Mouse (Mus musculus) testis, adult 2 months (tissue): ENCODE measurements around the gene Laptm4a. TPM values are rescaled to one million over a fixed set of nuclear protein-coding genes. Genes with fewer than 3 reads are reported as not detected.

Experiments
- H3K27ac ChIP-seq: fragments of 200-500 bp; 2 replicates; pipeline ENCODE4 v1.5.1; 2012; ENCODE audit warnings: low read depth, low read length; ENCODE audit not compliant: control insufficient read depth, insufficient read depth
- H3K27me3 ChIP-seq: fragments of 200-500 bp; 2 replicates; pipeline ENCODE4 v1.6.1; 2012; ENCODE audit warnings: mild to moderate bottlenecking, low read length, moderate library complexity; ENCODE audit not compliant: control insufficient read depth, insufficient read depth
- H3K36me3 ChIP-seq: fragments of 200-500 bp; 2 replicates; pipeline ENCODE4 v1.6.1; 2012; ENCODE audit warnings: mild to moderate bottlenecking, low read length; ENCODE audit not compliant: control insufficient read depth, insufficient read depth
- H3K4me1 ChIP-seq: fragments of 200-500 bp; 2 replicates; pipeline ENCODE4 v1.6.1; 2012; ENCODE audit warnings: low read length; ENCODE audit not compliant: control insufficient read depth, insufficient read depth
- H3K4me3 ChIP-seq: fragments of 200-500 bp; 2 replicates; pipeline ENCODE4 v1.5.1; 2012; ENCODE audit warnings: low read depth, mild to moderate bottlenecking, low read length, moderate library complexity, mixed read lengths; ENCODE audit not compliant: control insufficient read depth
- CTCF ChIP-seq: fragments of 200-500 bp; IDR thresholded peaks from 2 replicates; pipeline ENCODE4 v1.5.1; 2012; ENCODE audit warnings: low read depth, mild to moderate bottlenecking, inconsistent platforms, low read length, moderate library complexity; ENCODE audit not compliant: control insufficient read depth, insufficient read depth, insufficient replicate concordance
- POLR2A ChIP-seq: fragments of 200-500 bp; IDR thresholded peaks from 2 replicates; pipeline ENCODE4 v1.6.1; 2012; ENCODE audit warnings: low read depth, mild to moderate bottlenecking, inconsistent platforms, low read length, moderate library complexity; ENCODE audit not compliant: control insufficient read depth
- polyA plus RNA-seq: library from polyadenylated mRNA; depleted of rRNA; stranded (reverse); fragments of >200 nt; gene quantifications from 2 replicates; pipeline ENCODE4 v1.2.3, GENCODE M21; 2012

Laptm4a gene
- polyA plus RNA-seq, 1 experiment: 383 TPM

DNA sequence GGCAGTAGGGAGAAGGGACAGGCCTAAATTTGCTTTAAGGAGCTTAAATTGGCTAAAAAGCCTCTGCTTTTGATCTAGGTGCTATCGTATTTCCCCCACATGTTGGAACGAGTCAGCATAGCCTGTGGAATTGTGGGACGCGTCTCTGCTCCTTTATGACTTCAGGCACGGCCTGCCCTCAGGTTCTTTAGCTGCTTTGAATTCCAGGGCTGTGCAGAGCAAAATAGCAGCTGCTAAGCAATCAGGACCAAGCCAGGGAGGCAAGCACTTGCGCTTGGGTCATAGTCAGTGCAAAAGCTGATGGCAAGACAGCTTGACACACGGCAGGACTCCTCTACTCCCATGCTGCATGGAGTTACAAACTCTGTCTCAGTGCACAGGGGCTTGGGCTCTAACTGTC is 24.3 kb upstream of the Laptm4a start:
- Histone ChIP-seq H3K27ac (no peak overlapping the region), H3K27me3 (no peaks in the 10 kb centered on the region), H3K4me3 (no peak overlapping the region), H3K36me3 (no peaks in the 10 kb centered on the region), H3K4me1 (peaks cover 11% of the 10 kb centered on the region)
- TF ChIP-seq POLR2A (no peak), CTCF (no peak)

DNA sequence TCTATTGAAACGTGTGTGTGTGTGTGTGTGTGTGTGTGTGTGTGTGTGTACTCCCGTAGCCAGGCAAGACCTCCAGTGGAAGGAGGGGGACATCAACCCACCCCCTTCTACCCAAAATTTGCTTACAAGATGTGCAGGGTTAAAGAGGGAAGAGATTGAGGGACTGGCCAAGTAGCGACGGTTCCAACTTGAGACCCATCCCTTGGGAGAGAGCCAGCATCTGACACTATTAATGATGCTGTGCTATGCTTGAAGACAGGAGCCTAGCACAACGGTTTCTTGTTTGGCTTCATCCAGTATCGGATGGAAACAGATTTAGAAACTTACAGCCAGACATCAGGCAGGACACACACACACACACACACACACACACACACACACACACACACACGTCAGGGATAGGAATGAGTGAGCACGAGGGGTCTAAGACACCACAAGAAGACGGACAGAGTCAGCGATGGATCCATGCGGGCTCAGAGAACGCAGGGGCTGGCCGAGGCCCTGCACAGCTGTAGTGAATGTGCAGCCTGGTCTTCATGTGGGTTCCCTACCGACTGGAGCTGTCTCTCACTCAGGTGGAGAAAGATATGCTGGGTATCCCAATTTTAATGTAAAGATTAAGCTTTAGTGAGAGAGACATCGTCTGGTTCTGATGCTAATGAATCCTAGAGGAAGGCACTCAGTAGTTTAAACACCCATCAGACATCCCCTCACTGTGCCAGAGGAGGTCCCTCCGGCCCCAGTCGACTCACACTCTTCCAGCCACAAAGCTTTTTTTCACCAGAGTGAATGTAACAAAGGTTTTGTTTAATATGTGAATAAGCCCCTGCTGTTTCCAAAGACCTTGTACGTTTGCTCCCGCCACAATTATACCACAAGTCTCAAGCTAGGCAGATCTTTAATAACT is 22.3 kb upstream of the Laptm4a start:
- Histone ChIP-seq H3K4me3 (no peak overlapping the region), H3K36me3 (no peaks in the 10 kb centered on the region), H3K27ac (no peak overlapping the region), H3K4me1 (no peaks in the 10 kb centered on the region; the same call in 1 of the 2 replicates), H3K27me3 (no peaks in the 10 kb centered on the region)
- TF ChIP-seq POLR2A (no peak), CTCF (no peak)

DNA sequence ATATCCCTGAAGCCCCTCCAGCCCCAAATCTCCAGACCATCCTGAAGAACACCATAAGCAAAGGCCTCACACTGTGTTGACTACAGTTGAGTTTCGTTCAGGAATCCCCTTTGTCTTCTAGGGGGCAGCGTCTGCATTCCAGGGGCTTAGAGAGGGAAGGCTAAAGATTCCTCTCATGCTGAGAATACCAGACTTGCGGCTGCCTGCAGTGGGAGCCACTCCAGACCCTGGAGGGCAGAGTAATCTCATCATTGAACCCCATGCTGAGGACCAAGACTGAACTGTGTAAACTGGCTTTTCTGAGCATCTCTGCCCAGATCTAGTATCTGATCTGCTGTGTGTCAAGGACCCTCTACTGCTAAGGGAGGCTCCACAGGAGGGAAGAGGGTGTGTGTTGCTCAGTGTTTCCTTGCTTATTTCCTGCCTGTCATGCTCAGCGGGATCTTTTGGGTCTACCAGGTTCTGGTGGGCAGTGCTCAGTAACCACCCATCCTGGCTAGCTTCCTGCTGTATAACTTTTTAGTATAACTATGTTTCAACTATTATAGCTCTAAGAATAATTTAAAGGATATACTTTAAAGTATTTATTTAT is 21.3 kb upstream of the Laptm4a start:
- Histone ChIP-seq H3K36me3 (no peaks in the 10 kb centered on the region), H3K27me3 (no peaks in the 10 kb centered on the region), H3K27ac (no peak overlapping the region), H3K4me3 (no peak overlapping the region), H3K4me1 (no peaks in the 10 kb centered on the region; the same call in 1 of the 2 replicates)
- no peak for TF ChIP-seq POLR2A

DNA sequence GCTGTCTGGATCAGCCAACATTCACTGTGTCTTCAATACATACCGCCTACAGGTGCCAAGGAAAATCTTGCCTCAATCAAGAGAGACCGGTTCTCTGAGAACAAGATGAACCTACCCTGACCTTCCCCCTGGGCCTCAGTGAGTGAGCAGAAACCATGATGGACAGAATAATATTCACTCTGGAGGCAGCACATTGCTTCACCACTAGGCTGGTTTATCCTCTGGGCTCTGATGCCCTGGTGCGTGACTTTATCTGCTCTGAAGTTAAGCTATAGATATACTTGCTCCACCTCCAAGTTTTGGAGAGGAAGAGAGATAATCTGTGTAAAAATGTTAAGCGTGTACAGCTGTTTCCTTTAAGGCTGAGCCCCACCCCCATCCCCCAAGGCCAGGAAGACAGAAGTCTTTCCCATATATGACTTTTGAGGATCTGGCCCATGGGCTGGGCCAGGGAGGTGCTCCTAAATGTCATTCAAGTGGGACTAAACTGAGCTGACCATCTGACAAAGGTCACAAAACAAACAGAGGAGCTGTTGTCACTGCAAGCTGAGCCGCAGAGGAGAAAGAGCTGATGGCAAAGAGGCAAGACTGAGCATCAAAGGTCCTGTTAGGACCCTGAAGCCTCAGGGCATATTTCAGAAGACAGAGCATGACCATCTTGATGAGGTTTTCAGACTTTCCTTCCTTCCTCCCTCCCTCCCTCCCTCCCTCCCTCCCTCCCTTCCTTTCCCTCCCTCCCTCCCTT is 20.4 kb upstream of the Laptm4a start:
- Histone ChIP-seq H3K27me3 (no peaks in the 10 kb centered on the region), H3K4me3 (no peak overlapping the region), H3K27ac (no peak overlapping the region), H3K36me3 (no peaks in the 10 kb centered on the region), H3K4me1 (no peaks in the 10 kb centered on the region; the same call in 1 of the 2 replicates)
- no peak for TF ChIP-seq CTCF

DNA sequence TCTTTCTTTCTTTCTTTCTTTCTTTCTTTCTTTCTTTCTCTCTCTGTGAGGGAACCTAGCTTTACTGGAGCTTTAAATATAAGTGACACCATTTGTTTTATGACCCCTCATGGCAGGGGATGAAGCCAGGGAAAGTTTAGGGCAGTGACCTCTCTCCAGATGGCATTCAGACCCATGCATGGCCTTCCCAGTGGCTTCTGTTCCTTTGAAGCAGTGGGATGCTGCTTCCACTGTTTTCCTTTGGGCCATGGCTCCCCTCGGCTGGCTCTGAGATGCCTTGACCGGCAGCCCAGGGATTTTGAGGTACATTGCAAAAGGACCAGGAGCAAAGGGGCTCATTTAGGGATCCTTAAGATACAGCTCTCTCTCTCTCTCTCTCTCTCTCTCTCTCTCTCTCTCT is 19.5 kb upstream of the Laptm4a start:
- TF ChIP-seq POLR2A: no peak
- no peak for TF ChIP-seq CTCF
- no peak overlapping the region for H3K4me3 ChIP-seq
- no peaks in the 10 kb centered on the region for H3K27me3 ChIP-seq
- no peaks in the 10 kb centered on the region for H3K36me3 ChIP-seq
- H3K4me1 ChIP-seq: no peaks in the 10 kb centered on the region; the same call in 1 of the 2 replicates
- H3K27ac ChIP-seq: no peak overlapping the region

DNA sequence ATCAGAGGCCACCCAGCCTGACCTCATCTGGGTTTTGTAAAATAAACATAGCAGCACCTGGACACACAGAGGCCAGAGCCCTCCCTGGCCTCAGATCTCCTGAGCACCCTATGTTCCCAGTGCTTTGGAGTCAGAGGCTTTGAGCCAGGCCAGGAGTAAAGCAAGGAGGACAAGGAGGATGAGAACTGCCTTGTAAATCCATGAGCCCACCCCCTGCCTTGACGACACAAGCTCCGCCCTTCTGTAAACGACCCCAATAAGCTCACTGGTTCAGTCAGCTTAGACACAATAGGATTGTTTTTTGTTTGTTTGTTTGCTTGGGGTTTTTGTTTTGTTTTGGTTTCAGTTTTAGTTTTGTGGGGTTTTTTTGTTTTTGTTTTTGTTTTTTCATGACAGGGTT is 19.0 kb upstream of the Laptm4a start:
- Histone ChIP-seq H3K4me3 (no peak overlapping the region), H3K27ac (no peak overlapping the region)

More for the DNA sequence above, 19.0 kb upstream of the Laptm4a start:
- no peaks in the 10 kb centered on the region; the same call in 1 of the 2 replicates for H3K4me1 ChIP-seq
- H3K36me3 ChIP-seq: no peaks in the 10 kb centered on the region
- no peak for TF ChIP-seq CTCF
- TF ChIP-seq POLR2A: no peak
- no peaks in the 10 kb centered on the region for H3K27me3 ChIP-seq
